Mouse (Mus musculus) frontal cortex, adult 2 months (tissue): Measurements from ENCODE around the gene Pus3. TPM values are rescaled to one million over a fixed set of nuclear protein-coding genes. Genes with fewer than 3 reads are reported as not detected.
"Not testable (repeated sequence)": the region's sequence is repeated elsewhere in the genome, so short reads cannot be mapped to it uniquely, and the experiment has no call there.

Experiments
- DNase-seq, 2 experiments: peaks; one replicate each; pipeline ENCODE4 v3.0.0; 2022; ENCODE audit warnings: low spot score in 1 of 2; ENCODE audit errors: extremely low spot score in 1 of 2
- polyA plus RNA-seq: library from polyadenylated mRNA; depleted of rRNA; stranded (reverse); fragments of >200 nt; gene quantifications from 2 replicates; pipeline ENCODE4 v1.2.3, GENCODE M21; 2012

Pus3 gene
- polyA plus RNA-seq, 1 experiment = 13.3 TPM

- DNase-seq = no peak
Observed at GRCm38 (mm10) chr9:35544666-35545065, 13.7 kb upstream of the Pus3 start.

- DNase-seq = no peak
Observed at GRCm38 (mm10) chr9:35545704-35546103, 12.7 kb upstream of the Pus3 start.

GRCm38 (mm10) chr9:35546745-35547144 is 11.7 kb upstream of the Pus3 start:
- DNase-seq = no peak

DNA sequence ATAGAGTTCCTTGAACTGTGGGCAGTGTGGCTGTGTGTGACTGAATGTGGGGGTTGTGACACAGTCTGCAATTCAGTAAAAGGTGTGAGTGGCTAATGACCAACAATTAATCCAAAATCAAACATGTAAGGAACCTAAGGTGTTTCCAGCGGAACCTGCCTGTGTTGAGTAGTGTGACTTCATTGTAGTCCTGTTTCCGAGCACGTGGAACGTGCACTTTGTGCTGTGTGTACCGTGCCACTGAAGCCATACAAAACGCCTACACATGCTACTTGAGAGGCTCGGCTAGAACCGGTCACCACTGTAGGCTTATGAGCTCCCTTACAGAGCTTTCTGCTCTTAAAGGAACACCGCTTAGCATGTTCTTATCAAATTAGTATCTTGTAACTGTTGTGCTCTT is 9.9 kb upstream of the Pus3 start:
- DNase-seq = no peak

DNA sequence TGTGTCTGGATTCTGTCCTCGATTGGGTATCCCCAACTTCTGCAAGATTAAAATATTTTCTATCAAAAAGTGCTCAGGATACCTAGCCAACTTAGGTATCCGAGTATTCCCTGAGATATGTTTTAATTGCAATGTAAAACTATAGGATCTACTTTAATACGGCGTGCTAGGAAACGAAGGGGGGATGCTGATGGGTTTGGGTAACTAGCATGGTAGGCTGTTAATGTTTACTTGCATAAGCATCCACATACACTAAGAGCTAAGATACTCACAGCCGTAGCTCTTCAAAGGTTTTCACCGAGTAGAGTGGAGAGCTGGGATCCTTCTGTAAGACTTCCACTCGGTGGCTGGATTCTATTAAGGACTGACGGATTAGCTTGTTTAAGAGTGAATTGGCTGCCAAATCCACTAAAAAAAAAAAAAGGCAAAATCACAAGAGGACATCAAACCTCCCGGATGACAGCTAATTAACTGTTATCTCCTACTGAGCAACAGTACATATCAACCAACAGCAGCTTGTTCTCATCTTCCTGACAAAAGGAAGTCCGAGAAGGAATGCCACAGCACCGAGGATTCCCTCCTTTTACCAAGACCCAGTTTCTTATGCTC is 1.8 kb upstream of the Pus3 start:
- no peak for DNase-seq

DNA sequence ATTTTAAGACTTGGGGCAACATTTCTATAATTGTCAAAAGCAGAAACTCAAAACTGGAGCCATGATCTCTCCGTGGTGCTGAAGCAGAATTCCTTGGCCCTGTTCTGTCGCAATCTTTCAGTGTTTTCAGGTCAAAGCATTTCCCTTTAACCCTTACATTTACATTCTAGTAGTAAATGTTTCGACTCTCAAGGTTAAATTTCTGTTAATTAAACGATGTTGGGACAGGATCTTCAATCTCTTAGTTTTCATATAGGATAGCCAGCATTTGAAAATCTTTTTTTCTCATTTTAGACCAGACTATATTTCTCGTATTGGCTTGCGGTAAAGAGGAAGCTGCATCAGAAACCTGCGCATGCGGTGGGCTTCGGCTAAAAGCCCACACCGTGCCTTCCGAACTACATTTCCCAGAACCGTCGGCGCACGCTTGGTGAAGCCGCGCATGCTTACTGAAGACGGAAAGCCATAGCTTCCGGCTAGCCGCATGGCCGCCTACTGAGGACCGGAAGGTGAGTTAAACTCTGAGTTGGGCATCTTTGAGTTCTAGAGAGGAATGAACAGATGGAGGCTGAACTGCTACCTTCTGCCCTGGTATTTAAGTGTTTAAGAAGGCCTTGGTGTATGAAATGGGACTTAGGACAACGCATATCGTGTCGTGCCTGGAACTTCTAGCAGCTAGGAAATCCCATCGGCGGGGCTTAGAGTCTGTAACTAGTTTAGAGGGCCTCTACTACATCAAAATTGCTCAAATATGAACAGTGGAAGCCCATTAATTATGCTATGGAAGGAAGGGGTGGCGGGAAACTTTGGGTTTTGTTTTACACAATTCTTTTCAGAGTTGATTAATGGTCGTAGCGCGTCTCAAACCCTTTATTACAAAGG is 855 bp downstream of the Pus3 start:
- DNase-seq = peak; percentile 65 to 91

GRCm38 (mm10) chr9:35561076-35561475 is 2.7 kb downstream of the Pus3 start:
- no peak for DNase-seq

GRCm38 (mm10) chr9:35561583-35561982 is 3.2 kb downstream of the Pus3 start:
- DNase-seq = no peak

DNA sequence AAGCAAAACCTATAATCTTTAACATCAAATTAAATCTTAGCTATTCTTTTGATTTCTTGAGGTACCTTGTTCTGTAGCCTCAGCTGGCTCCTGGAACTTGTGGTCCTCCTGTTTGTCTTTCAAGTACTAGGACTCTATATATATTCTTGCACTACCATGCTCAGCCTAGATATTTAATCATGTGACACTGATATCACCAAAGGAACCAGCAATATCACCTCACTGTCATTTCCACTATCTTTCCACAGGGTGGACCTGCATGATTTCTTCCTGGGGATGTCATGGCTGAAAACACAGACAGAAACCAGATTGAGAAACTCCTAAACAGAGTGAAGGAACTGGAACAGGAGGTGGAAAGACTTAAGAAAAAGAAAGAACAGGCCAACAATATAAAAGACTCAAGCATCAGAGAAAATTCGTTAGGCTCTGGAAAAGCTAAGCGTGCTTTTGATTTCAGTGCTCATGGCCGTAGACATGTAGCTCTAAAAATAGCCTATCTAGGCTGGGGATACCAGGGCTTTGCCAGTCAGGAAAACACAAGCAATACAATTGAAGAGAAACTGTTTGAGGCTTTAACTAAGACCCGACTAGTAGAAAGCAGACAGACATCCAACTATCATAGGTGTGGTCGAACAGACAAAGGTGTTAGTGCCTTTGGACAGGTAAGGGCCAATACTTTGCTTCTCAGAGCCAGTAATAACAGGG is 6.3 kb downstream of the Pus3 start:
- no peak for DNase-seq

DNA sequence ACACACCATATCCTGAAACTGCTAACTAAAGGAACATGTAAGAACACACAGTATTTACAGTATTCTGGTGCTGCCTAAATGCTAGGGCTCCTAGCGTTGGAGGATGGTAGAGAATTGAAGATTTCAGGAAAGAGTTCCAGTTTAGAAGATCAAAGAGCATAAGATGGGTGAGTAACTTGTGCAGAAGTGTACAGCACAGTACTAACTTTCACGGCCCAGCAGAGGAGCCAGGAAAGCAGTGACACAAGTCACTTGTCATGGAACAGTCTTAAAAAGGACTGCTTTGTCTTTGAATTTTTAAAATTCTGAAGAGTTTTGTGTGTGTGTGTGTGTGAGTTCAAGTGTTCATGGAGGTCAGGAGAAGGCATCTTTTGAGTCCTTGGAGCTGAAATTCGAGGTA is 9.6 kb downstream of the Pus3 start:
- DNase-seq = no peak

GRCm38 (mm10) chr9:35569571-35570534 is 11.5 kb downstream of the Pus3 start, which contains the start of the genes Pate2 and Hyls1:
Pate2 (plus strand) TSS chr9:35570284.
Hyls1 (minus strand) TSS chr9:35570398.
- DNase-seq = peak; percentile 91 to 94

DNA sequence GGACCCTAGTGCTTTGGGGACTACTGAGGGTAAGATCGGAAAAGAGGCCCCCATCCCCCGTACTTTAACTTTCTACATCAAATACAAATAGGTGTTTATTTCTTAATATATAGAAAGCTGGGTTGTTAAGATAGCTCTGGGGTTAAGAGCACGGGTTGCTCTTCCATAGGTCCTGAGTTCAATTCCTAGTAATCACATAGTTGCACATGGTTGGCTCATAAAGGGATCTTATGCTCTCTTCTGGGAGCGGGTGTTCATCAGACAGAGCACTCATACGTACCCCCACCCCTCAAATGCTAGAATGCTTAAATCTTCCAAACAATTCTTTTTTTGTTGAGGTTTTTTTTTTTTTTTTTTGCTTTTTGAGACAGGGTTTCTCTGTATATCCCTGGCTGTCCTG is 12.3 kb downstream of the Pus3 start:
- DNase-seq = no peak

GRCm38 (mm10) chr9:35574416-35574815 is 16.0 kb downstream of the Pus3 start:
- DNase-seq = no peak

- DNase-seq = no peak
Observed at GRCm38 (mm10) chr9:35587674-35588073, 29.3 kb downstream of the Pus3 start.

DNA sequence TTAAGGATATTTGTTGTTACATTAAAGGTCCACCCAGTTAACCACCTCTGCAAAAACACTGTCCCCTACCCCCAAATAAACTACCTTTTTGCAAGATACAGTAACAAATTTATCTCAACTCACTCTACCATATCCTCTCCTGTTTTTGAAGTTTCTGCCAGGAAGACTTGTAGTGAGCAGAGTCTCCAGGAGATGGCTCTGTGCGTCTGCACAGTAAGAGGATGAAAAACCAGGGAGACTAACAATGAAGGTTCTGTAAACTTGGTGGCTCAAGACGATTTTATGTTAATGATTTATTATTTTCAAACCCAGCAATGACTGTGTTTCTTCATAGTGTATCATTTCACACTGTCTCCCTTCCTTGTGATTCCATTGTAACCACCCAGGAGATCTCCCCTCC is 34.5 kb downstream of the Pus3 start:
- DNase-seq = peak; percentile 7 to 68

DNA sequence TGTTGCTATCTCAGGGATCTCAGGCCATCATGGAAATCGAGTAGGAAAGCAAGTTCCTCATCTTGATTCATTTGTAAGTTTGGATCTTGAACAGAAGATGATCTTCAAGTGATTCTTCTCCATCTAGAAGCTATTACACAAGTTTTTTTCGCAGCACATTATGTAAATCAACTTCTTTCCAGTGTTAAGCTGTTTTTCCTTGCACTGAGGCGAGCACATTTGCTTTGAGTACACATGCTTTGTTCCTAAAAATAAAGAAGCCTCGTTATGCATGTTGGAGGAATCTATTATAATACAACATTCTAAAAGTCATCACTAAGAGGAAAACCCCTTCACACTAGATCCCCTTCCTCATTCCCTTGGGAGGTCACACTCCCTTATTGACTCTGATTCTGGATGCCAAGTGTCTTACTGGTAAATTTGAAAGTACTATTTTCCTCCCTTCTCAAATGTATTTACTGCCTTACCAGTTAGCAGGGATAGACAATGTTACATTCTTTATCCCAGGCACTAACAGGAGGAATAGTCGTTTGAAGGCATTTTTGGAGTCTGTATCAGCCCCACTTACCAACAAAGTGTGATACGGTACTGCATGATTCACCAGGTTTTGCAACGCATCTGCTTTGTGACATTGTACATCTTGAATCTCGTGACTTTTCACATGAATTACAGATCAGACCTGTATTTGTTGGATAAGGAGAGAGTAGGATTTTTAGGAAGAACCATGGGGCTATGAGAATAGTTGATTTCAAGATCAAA is 49.4 kb downstream of the Pus3 start:
- DNase-seq = peak; percentile 3 to 31

GRCm38 (mm10) chr9:35611841-35612240 is 53.4 kb downstream of the Pus3 start, which contains the start of gene Pate4:
Pate4 (minus strand) TSS chr9:35611941.
- DNase-seq = no peak

DNA sequence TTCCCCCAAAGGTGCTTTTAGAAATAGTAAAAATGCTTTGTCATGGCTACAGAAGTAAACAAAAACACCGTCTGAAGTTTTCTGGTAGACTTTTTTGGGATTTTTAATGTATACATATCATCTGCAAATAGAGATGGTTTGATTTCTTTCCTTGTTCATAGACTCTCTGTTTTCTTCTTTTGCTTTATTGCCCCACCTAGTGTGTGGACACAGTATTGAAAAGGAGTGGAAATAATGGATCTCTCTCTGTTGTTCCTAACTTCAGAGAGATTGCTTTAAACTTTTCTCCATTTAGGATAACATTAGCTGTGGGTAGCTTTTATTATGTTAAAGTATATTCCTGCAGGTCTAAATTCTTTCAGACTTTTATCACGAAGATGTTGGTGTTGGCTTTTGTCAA is 55.6 kb downstream of the Pus3 start:
- DNase-seq = no peak

GRCm38 (mm10) chr9:35616784-35617183 is 58.4 kb downstream of the Pus3 start:
- not testable (repeated sequence) for DNase-seq
